Mouse (Mus musculus) heart, postnatal 14 days (tissue): ENCODE data around the gene Cacna1f. TPM values are rescaled to one million over a fixed set of nuclear protein-coding genes. Genes with fewer than 3 reads are reported as not detected.

ENCODE experiments used
- DNase-seq, 2 experiments: peaks; one replicate each; pipeline ENCODE4 v3.0.0; 2021 to 2022
- intact Hi-C: fragments of 180-260 bp; cut with DNase I; formaldehyde crosslinking; loops from one replicate; pipeline ENCODE4 v1.15.1; 2025
- total RNA-seq, 2 experiments: library from RNA; stranded (reverse); gene quantifications; 2 replicates each; pipeline ENCODE4 v1.2.3; 2021

Gene Cacna1f
- total RNA-seq, 2 experiments from 2014 or later, result not detected

GRCm38 (mm10) chrX:7670921-7671623, 64.2 kb downstream of the Cacna1f start, which contains the start of gene Plp2:
Gene Plp2, minus strand, starts transcription at chrX:7671390.
- peak; percentile 40 to 49 for DNase-seq

GRCm38 (mm10) chrX:7672739-7673138, 65.9 kb downstream of the Cacna1f start:
- DNase-seq, result no peak

More at GRCm38 (mm10) chrX:7670921-7671623, 64.2 kb downstream of the Cacna1f start, which contains the start of gene Plp2:
- intact Hi-C loops, result no loop called here

DNA sequence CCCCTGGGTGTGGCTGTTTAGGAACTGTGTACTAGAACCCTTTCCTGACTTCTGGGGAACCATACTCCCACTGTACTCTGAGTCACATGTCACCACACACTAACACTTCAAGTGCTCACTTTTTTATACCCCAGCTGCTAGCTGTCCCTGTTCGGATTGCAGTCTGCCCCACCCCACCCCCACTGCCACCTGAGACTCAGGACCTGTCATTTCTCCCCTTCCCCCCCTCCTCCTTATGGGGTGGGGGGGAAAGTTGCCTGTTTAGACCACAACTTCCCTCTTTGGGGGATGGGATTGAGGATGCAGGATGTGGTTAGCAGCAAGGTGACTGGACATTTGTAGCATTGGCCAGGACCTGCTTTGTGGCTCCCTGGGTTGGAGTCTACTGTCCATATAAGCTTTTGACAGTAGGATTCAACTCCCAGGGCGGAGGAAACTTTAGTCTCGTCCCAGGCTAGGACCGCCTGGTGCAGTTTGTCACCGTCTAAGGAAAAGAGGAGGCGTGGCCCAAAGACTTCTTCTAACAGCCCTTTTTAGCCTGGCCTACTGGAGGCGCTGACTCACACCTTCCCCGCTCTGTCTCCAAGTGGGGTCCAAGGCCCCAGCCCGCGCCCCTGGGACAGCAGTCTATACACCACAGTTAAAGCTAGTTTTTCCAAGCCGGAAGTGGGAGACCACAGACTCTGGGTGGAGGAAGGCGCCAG, 66.8 kb downstream of the Cacna1f start:
- DNase-seq, result no peak

More at GRCm38 (mm10) chrX:7672739-7673138, 65.9 kb downstream of the Cacna1f start:
- intact Hi-C loops, result no loop called here

DNA sequence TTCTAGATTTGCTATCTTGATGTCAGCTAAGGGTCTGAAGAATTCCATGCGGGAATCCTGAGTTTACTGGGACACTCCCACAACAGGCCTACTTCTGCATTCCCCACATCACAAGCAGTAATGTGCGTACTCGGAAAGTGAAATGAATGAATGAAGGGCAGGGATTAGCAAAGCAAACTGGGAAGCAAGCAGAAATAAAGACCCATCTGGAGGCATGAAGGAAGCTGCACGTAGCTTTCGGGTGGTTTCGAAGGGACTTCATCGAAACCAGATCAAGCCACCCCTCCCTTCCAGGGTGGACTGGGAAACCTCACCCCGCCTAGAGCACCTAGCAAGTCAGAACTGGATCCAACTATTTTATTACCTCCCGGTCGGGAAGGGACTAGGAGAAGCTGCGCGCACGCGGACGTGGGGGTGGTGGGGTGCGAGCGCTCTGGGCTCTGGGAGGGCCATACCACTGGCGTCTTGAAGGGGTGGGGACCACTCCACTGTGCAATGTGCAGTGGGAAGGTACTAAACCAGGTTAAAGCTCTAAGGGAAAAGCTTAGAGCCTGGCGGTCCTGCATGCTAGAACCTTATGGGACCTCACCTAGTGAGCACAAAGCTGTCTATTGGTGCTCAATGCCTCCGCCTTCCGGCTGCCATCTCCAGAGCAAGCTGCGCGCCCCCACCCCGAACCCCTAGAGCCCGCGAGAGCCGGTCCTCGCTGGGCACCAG, 67.6 kb downstream of the Cacna1f start:
- no peak for DNase-seq
- intact Hi-C loops, result no loop called here

More for the DNA sequence above, 66.8 kb downstream of the Cacna1f start:
- intact Hi-C loops, result no loop called here

GRCm38 (mm10) chrX:7675001-7675380, 68.1 kb downstream of the Cacna1f start:
- intact Hi-C loops, result no loop called here
- no peak for DNase-seq

DNA sequence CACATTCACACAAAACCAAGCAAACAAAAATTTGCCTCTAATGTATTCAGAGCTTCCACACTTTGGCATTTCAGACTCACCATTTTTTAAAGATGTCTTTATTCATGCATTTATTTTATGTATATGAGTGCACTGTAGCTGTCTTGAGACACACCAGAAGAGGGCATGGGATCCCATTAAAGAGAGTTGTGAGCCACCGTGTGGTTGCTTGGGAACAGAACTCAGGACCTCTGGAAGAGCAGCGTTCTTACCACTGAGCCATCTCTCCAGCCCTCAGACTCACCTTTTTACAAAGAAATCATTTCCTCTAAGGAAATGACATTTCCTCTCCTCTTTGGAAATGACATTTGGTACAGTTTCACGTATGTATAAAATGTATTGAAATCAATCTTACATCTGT, 72.1 kb downstream of the Cacna1f start:
- DNase-seq, result no peak
- intact Hi-C loops, result no loop called here

DNA sequence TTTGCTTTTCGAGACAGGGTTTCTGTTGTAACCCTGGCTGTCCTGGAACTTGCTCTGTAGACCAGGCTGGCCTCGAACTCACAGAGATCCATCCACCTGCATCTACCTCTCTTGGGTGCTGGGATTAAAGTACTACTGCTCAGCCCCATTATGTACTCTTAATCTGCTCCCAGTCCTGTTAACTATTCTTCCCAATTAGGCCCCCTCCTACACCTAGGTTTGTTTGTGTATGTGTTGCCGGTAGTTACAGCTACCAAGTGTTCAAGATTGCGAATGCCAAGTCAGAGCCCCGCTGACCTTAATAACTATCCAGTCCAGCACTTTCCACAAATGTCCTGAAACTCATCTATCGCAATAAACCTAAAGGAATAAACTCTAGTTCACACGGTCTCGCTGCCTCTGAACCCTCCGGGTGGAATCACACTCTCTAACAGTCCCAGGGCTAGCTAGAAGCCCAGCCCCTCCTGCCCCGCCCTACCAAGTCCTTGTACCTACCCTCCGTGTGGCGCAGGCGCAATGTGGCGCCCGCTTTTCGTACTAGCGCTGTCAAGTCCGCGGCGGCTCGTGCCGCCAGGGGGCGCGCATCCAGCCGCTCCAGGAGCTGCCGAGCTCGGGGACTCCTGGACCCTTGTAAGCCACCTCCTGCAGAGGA, 72.6 kb downstream of the Cacna1f start:
- peak; percentile 94 to 95 for DNase-seq
- intact Hi-C loops, result no loop called here

DNA sequence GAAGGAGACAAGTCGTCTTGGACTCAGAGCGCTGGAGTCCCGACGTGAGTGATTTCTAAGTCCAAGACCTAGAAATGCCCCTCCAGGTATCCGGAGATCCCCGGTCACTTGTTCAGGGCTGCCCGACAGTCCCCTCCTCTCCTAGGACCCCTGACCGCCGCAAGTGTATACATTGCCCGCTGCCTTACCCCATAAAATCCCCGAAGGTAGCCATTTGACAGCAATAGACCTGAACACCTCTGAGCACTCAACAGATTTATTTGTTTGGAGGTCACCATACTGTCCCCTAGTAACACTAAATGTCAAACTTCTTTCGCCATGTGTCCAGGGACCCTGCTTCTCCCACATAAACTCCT, 73.2 kb downstream of the Cacna1f start:
- intact Hi-C loops, result no loop called here
- DNase-seq, result no peak

DNA sequence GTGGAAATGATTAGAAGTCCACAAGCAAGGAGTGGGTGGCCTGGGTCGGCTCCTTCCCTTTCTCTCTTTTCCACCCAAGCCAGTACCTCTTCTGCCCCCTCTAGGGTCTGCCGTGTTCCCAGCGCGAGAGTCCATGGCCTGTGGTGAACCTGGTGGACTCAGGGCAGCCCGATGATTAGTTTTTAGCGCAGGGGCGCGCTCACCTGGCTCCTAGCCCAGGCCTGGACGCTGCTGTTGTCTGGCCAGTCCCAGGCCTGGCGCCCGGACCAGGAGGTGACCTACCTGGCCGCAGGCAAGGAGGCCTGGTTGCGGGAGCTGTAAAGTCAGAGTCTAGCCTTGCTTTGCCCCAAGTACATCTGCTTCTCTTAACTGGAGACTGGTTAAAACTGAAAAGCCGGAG, 74.0 kb downstream of the Cacna1f start, which contains the start of gene Magix:
Gene Magix, minus strand, starts transcription at position 388 of the 400 bp plus-strand sequence.
- intact Hi-C loops, result no loop called here
- peak; percentile 54 to 57 for DNase-seq

Other genes with a start within 250 kb of the Cacna1f start
- gene Usp27x, start 231.3 kb upstream of the Cacna1f start, total RNA-seq, result under 1 TPM; 0.53 to 0.95 TPM
- under 1 TPM in 1 of 2 experiments, not detected in 1; 0.05 TPM for gene Foxp3, start 33.4 kb upstream of the Cacna1f start, total RNA-seq
- 1 to 10 TPM; 2.3 to 2.6 TPM for gene Ppp1r3f, start 32.8 kb upstream of the Cacna1f start, total RNA-seq
- 10 to 100 TPM; 11.5 to 12.4 TPM for gene Ccdc22, start 1.6 kb upstream of the Cacna1f start, total RNA-seq
- 1 to 10 TPM; 1.4 to 1.8 TPM for gene Syp, start 31.4 kb downstream of the Cacna1f start, total RNA-seq
- 10 to 100 TPM; 19.4 to 21.4 TPM for gene Prickle3, start 50.2 kb downstream of the Cacna1f start, total RNA-seq
- gene Plp2, start 64.3 kb downstream of the Cacna1f start, total RNA-seq, result 10 to 100 TPM; 43.8 to 58.0 TPM
- 10 to 100 TPM; 18.4 to 21.2 TPM for gene Magix, start 74.2 kb downstream of the Cacna1f start, total RNA-seq
- gene Gpkow, start 90.0 kb downstream of the Cacna1f start, total RNA-seq, result 10 to 100 TPM; 21.4 to 21.5 TPM
- gene Wdr45, start 107.2 kb downstream of the Cacna1f start, total RNA-seq, result 10 to 100 TPM; 28.8 to 38.3 TPM
- not detected for gene Gm45208, start 115.2 kb downstream of the Cacna1f start, total RNA-seq
- 1 to 10 TPM; 7.0 to 8.0 TPM for gene Praf2, start 121.4 kb downstream of the Cacna1f start, total RNA-seq
- 1 to 10 TPM in 1 of 2 experiments, under 1 TPM in 1; 0.74 to 1.2 TPM for gene Ccdc120, start 143.8 kb downstream of the Cacna1f start, total RNA-seq
- 10 to 100 TPM; 14.8 to 19.9 TPM for gene Tfe3, start 155.5 kb downstream of the Cacna1f start, total RNA-seq
- 10 to 100 TPM; 26.1 to 31.7 TPM for gene Gripap1, start 182.7 kb downstream of the Cacna1f start, total RNA-seq
- under 1 TPM; 0.39 to 0.45 TPM for gene Kcnd1, start 215.2 kb downstream of the Cacna1f start, total RNA-seq
- gene Otud5, start 234.3 kb downstream of the Cacna1f start, total RNA-seq, result 10 to 100 TPM; 33.5 to 33.8 TPM